Mouse (Mus musculus) lung, postnatal 36 days (tissue): ENCODE results near the gene Arhgef17.
A peak's percentile ranks its signal among the peaks of the same experiment; 100 is the strongest.

Experiments
- DNase-seq: peaks from one replicate; pipeline ENCODE4 v3.0.0; 2022; ENCODE audit warnings: mixed read lengths

Arhgef17 gene

DNA sequence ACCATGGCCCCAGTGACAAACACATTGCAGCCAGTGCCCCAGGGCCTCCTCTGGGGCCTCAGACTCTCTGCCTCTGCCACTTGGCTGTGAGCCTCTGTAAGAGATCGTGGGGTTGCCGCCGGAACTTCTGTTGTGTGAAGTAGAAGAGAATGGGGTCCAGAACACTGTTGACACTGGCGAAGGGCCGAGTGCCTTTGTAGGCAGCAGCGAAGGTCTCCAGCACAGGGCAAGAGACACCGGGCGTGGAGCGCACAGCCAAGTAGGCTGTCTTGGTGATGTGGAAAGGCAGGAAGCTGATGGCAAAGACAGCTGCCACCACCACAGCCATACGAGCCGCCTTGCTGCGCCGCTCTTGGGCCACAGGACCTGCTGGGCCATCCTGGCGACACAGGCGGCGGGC is 6.2 kb upstream of the Arhgef17 start:
- peak; percentile 42 for DNase-seq

DNA sequence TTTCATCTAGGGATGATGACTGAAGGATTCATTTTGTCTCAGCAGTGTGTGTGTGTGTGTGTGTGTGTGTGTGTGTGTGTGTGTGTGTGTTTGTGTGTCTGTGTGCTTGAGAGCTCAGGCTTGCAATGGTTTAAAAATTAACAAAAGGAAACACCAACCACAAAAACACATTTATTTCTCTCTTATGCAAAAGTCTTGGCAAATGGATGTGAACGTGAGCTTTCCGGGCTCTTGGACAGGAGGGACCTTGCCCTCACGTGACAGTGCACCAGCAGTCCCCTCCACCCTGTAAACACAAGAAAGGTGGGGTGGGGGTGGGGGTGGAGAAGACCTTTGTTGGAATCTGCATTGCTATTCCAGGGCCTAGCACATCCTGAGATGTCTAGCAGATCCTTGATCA is 5.6 kb upstream of the Arhgef17 start:
- DNase-seq: no peak

DNA sequence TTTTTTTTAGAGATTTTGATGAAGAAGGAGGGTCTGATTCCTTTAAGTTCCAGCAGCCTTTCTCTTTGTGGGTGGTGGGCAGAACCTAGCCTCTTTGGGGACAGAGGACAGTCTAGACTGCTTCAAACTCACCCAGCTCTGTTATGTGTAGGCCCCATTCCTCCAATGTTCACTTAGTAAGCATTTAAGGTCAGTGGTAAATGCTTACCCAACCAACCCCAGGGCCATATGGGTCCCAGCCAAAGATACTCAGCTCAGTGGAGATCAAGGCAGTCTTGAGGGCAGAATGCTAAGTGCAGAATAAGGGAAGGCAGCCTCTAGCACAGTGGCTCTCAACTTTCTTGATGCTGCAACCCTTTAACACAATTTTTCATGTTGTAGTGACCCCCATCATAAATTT is 1.6 kb upstream of the Arhgef17 start:
- DNase-seq: no peak

DNA sequence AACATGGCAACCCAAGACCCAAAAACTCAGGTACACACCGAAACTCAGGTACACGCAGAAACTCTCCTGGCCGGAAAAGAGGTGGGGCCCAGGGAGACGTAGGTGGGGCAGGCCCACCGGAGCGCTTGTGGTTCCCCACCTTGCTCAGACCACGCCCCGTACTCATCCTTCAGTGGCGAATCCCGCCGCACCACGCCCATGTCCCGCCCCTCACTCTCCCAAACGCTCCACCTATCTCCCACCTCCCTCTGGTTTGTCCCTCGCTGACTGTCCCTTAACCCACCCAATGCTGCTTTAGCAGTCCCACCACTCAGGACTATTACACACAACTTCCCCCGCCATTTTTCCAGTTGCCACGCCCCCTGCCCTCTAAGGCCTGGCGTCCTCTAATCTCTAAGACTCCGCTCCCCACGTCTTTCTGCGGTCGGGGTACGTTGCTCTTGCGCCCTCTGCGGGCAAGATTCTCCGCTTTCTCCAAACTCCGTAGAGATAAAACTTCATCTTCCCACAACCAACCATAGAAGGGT is 637 bp upstream of the Arhgef17 start:
- peak; percentile 94 for DNase-seq

DNA sequence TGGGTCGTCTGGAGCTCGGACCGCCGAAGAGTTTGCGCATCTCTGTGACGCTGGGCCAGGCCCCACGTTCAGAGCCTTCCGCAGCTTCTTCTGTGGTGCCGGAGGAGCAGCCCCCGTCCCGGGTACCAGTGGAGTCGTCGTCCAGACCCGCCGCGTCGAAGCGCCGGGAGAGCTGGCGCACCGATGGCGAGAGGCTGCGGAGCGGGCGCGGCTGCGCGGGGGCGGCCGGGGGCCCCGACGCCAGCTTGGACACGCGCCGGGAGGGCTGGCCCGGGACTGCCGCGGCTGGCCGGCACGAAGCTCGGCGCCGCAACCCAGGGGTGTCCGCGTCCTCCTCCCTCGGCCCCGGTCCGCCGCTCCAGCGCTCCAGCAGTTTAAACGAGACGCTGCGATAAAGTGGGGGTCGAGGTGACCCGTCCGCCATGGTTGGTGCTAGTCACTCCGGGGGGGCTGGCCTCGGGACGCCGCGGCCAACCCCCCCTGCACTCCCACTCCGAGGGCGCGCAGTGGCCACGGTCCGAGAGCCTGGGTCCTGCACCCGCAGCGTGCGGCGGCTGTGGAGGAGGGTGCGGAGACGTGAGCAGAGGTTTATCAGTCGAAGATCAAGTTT is 486 bp downstream of the Arhgef17 start:
- no peak for DNase-seq

DNA sequence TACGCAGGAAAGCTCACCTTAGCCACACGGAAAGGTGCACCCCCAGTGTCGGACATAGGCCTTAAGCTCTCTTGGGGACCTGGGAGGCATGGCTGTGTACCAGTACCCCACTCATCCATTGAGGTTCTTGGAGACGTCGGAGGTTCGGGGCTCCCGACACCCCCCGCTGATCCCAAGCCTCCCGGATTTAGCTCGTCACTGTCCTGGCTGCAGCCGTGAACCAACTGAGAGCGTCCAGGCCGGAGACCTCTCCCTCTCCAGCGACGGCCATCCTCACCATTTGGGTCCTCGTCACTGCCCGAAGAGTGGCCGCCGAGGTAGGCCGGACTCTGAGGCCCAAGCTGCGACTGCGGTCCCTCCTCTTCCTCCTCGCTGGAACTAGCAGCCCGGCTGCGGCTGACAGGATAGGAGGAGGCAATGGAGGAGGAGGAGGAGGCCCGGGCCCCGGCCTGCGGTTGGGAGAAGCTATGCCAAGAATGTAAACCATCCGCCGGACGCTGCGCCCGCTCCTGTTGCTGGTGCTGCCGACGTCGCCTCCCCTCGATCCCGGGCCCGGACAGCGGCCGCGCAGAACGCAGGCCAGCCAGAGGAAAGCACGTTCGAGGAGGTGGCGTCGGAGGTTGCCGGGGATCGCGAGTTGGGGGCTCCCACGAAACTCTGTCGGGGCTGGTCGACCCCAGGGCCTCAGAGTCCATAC is 1.1 kb downstream of the Arhgef17 start:
- DNase-seq: peak; percentile 85

DNA sequence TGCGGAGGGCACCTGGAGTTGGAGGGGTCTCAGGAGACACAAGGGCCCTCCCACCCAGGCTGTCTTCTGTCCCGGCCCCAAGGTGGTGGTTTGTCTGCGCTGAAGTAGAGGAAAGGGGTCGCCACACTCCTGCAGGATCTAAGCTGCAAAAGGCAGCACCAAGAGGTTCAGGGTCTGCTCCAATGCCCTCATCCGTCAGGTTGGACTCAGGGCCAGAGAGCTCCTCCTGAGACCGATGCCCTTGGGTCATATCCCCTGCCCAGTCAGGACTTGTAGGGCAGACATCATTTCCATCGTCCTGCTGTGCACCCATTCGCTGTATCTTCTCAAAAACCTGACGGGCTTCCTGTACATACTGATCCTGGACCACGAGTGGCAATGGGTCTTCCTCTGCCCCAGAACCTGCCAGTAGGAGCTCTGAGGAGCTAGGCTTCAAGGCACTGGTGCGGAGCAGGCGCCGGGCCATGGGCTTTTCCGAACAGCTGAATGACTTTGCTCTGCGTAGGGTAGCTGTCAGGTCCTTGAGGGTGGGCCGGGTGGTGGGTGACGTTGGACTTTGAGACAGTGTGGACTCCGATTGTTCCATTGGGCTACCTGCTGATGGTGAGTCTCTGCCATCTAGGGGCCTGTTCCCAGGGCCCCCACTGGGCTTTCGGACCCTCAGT is 2.1 kb downstream of the Arhgef17 start:
- DNase-seq: no peak

DNA sequence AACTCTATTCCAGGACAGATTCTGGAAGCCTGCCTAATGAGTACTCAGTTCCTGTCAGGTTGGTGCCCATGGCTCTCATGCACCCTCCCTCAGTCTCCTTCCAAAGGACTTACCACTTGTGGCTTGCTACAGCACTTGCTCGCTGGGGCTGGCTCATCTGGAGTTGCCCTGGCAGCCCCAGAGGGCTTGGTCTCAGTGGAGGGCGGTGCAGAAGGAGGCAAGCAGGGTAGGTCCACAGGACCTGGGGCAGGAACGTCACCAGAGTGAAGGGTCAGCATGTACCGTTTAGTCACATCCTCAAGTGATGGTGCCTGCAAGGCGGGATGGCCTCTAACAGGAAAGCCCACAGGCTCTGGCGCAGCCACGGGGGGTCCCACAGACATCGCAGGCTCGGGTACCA is 3.5 kb downstream of the Arhgef17 start:
- DNase-seq: peak; percentile 42

DNA sequence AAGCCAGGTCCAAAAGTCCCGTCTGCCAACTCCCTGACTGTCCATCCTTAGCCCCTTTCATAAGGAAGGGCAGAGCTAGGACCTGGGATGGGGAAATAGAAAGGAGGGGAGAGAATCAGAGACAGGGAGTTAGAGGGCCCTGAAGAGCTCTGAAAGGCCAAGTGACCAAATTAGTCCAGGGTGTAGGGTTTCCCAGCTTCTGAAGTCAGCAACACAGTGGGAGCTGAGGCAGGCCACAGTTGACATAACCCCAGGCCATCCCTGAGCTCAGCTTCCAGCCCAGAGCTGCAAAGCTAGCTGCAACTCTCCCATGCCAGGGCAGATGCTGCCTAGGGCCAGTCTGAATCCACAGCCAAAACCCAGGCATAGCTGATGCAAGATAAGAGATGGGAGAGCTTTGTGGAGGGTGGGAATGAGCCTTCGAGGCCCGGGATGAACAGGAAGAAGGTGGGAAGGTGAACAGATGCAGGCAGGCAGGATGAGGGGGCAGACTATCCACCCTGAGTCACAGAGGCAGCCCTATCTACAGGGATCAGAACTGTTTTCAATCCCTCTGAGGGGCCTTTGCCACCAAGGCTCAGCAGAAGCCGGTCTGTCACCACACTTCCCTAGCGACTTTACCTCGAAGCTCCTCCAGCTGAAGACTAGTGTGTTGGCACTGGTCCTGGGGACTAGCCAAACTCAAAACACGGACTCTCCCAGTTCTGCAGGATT is 4.5 kb downstream of the Arhgef17 start:
- DNase-seq: no peak

DNA sequence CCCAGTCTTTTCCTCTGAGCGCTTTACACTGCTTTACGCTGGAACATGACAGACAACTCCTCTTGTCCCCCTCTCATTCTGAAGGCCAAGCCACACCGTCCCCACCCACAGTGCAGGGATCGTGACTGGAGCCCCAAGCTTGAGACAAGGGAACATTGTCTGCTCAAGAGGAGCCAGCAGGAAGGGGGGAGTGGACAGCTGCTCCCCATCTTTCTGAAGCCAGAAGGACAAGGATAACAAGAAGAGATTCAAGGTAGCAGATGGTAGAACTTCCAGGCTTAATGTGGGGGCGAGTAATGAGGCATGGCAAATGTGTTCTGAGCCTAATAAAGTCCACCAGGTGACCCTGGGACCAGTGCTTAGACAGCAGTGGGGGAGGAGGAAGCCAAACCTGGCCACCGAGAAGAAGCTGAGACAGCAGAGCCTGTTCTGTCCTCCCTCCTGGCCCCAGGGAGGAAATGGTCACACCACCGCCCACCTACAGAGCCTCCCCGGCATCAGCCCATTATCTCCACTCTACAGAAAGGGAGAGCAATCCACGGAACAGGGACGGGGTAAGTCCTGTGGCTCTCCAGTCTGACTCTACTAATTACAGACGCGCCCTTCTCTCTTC is 5.5 kb downstream of the Arhgef17 start:
- no peak for DNase-seq

DNA sequence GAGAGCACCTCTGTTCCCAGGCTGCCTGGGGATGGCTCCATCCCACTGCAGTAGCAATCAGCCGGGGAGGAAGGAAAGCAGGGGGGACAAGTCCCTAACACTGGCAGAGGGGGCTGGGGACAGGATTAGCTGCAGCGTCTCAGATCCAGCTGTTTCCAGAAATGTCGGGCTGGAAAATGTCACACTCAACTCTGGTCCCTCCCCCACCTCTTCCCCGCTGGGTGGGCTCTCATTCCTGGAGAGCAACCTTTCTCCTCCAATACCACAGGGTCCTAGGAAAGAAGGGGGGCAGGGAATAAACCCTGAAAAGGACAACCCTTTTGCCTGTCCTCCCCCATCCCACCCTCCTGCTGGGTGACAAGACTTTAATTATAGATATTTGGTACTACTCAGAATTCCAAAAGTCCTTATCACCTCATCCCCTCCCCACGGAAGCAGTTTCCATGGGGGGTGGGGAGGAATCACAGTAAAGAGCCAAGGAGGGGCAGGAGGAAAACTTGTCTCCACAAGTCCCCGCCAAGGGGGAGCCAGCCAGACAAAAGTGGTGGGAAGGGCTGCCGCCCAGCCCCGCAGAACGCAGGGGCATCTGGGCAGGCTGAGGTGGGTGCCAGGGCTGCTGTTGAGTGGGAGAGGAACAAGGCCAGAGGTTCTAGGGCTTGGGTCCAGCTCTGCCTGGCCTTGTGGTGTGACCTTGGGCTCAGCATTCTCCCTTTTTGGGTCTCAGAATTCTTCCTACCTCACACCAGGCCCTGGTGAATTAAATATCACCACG is 7.0 kb downstream of the Arhgef17 start:
- DNase-seq: no peak

DNA sequence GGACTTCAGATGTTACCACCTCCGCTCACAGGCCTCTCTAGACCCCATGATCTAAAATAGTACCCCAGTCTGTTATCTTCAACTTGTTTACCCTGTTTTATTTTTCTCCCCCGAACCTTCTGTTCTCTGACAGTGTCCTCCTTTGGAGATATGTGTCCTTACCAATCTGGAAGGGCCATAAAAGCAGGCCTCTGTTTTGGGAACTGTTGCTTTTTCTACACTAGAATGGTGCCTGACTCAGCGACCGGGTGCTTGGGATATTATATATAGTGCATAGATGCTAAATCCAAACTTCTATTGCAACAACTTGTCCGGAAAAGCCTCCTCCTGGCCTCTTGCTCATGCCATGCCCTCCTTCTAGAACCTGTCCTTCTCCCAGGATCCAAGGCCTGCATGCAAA is 7.7 kb downstream of the Arhgef17 start:
- no peak for DNase-seq

DNA sequence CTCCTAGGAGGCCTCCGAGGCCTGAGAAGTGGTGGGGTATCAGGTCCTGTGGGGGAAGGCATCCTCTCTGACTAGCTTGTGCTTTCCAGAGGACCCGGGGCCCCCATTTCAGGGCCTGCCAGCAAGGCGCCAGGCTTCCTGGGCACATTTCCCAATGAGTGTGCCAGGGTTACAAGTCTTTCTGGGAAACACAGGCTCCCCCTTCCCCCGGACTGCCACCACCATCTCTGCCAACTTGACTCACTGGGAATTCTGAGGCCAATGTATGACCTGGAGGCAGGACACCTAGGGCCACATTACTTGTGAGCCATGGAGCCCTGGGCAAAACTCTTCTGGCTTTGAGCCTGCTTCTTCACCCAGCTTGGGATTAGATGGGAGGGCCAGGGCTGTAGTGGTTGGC is 9.0 kb downstream of the Arhgef17 start:
- no peak for DNase-seq

DNA sequence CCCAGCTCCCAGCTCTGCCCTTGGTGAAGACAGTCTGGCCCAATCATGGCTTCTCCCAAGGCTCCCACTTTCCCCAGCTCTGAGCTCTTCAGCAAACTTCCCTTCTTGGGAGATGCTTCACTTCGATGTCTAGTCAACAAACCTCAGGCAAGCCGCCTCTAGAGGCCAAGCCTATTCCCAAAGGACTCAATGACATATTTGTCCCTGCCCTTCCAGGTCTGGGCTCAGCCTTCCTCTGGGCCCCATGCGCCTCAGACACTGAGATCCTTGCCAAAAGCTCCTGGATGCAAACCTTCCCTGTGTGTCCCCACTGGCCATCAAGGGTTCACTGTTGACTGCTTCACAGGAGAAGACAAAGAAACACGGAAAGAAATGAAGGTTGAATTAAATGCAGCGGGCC is 10.6 kb downstream of the Arhgef17 start:
- no peak for DNase-seq

DNA sequence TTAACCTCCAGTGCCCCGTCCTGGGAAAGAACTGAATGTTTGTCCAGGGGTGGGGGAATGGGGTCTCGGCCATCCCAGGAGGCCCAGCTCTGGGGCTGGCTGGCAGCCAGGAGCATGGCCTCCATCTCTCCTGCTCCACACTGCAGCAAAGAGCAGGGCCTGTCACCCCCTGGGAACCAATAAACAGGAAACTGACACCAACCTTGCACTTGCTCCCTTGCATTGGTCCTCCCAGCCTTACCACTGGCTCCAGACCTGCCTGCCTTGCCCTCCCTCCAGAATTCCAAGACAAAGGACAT is 12.1 kb downstream of the Arhgef17 start:
- DNase-seq: peak; percentile 54

DNA sequence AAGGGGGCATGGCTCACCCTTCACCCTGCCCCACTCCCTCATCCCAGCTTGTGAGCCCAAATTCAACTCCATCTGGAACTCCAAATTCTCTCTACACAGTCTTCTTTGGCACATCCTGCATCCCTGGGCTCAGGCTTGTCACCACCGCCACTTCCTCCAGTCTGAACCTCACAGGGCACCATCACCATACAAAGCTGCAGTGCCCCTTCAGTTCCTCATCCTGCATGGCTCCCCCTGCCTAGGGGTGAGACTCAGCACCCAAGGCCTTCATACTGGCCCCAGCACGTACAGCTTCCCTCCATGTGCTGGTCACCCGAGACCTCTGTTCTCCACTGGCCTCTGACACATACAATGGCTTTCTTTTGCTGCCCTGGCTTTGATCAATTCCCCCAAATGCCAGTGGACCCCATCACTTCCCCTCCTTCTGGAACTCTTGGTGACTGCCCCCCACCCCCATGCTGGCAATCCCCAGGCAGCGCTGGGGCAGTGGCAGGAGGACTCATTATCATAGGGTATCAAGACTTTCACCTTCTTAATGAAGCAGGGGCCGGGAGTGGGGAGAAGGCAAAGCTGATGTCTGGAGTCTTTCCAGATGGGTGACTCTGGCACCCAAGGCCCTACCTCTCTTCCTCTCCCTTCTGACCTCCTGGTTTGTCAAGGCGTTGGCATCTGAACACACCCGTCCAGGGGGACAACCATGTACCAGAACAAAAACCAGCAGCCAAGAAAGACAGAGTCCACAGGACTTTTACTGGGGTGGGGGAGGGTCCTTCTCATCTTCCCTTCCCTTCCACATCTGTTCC is 12.7 kb downstream of the Arhgef17 start:
- DNase-seq: no peak

DNA sequence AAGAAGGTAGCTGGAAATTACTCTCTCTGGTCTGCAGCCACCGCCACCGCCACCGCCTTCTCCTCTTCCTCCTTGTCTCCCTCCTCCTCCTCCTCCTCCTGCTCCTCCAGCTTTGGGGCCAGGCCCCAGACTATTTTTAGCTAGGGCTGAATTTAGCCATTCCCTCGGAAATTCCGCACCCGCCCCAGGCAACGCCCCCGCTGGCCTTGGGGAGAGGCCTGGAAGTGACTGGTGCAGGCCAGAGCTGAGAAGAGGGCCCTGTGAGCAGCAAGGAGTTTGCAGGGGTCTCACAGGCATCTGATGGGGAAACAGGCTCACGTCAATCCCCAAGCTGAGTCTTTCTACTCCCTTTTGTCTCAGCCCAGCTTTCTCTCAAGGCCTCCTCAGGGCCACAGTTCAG is 13.7 kb downstream of the Arhgef17 start:
- DNase-seq: peak; percentile 76

DNA sequence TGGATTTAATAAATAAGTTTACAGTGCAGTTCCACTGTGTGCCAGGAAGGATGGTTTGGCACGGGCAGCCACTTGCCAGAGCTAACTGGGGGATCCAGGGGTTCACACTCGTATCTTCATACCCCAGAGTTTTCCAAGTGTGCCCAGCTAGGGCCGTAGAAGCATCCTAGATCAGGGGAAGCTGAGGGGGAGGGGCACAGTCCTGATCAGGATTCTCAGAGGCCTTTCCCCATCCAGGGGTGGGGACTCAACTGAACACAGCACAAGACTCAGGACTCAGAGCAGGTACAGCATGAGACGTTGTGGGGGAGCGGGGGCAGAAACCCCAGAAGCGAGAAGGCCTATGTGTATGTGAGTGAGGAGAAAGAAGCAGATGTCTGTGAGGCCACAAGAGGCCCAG is 14.2 kb downstream of the Arhgef17 start:
- DNase-seq: no peak

DNA sequence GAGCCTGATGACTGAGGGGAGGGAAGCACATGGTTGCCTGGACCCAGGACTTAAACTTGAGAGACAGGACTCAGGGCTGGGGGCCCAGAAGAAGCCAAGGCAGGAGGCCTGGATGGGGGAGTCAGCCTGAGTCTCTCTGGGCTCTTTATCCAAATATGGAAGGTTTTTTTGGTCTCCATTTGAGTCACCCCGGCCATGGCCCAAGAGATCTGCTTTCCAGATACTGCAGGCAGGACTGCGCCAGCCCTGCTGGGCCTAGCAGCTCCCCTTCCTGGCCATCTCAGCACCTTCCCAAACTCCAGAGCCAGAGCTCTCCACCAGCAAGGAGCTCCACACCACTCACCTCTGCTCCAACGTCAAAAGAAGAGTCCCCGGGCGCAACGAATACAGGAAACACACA is 15.4 kb downstream of the Arhgef17 start:
- no peak for DNase-seq

DNA sequence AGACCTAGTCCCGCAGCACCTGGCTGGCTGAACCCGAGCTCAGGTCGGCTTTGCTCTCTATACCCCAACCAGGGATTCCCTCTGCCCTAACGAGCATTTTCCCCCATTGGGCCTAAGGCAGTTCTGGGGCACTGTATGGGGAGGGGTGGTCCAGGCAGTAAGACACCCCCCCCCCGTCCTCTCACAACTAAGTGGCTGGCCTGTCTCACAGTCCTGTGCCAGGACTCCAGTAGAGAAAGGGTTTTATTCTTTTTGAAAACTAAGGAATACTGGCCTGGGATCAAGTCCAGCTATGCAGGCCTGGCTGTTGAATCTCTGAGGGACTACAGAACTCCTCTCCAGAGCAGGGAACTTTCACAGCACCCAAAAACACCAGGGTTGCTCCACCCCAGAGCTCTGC is 16.7 kb downstream of the Arhgef17 start:
- no peak for DNase-seq

DNA sequence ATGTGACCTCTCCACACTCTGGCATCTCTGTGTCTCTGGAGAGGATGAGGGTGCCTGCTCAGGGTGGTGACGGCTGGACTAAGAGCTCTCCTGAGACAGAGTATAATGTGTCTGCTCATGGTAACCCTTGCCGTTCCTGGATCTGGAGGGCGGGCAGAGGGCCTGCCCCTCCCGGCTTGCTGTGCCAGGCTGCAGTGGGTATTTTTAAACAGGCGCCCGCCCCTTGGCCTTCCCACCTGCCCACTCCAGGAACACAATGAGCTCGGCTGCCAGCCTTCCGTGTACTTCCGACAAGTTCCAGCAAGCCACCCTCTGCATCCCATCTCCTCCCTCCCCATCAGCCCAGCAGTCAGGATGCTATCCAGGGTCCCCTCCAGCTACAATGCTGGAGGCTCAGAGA is 20.1 kb downstream of the Arhgef17 start:
- DNase-seq: no peak
